Mouse (Mus musculus) lung, adult 2 months (tissue): ENCODE results near the gene Slc25a40. TPM values are rescaled to one million over a fixed set of nuclear protein-coding genes. Genes with fewer than 3 reads are reported as not detected.
A peak's percentile ranks its signal among the peaks of the same experiment; 100 is the strongest.

Experiments
- DNase-seq: peaks from one replicate; pipeline ENCODE4 v3.0.0; 2022
- H3K4me1 ChIP-seq: fragments of 200-500 bp; 2 replicates; pipeline ENCODE4 v1.6.1; 2011; ENCODE audit warnings: low read length; ENCODE audit not compliant: control insufficient read depth, insufficient read depth
- H3K4me3 ChIP-seq: fragments of 200-500 bp; replicated peaks from 2 replicates; pipeline ENCODE3; 2011; ENCODE audit warnings: low read depth, mild to moderate bottlenecking, control low read depth, low read length; ENCODE audit errors: extremely low read depth
- CTCF ChIP-seq: fragments of 200-500 bp; IDR thresholded peaks from 2 replicates; pipeline ENCODE4 v1.5.1; 2011; ENCODE audit warnings: mild to moderate bottlenecking, low read length, control low read depth; ENCODE audit not compliant: insufficient read depth
- POLR2A ChIP-seq: fragments of 200-500 bp; IDR thresholded peaks from 2 replicates; pipeline ENCODE4 v1.6.1; 2011; ENCODE audit warnings: low read depth, mild to moderate bottlenecking, control low read depth, low read length, borderline replicate concordance; ENCODE audit errors: extremely low read depth
- WGBS: fragments of 180-500 bp; shearing (Covaris S2); methylation state at CpG from one replicate; pipeline ENCODE4 v1.1.7; 2018; 5-methylcytosine and 5-hydroxymethylcytosine counted together
- polyA plus RNA-seq: library from polyadenylated mRNA; depleted of rRNA; stranded (reverse); fragments of >200 nt; gene quantifications from 2 replicates; pipeline ENCODE4 v1.2.3, GENCODE M21; 2012

Gene Slc25a40
- polyA plus RNA-seq, 1 experiment: 2.2 TPM

DNA sequence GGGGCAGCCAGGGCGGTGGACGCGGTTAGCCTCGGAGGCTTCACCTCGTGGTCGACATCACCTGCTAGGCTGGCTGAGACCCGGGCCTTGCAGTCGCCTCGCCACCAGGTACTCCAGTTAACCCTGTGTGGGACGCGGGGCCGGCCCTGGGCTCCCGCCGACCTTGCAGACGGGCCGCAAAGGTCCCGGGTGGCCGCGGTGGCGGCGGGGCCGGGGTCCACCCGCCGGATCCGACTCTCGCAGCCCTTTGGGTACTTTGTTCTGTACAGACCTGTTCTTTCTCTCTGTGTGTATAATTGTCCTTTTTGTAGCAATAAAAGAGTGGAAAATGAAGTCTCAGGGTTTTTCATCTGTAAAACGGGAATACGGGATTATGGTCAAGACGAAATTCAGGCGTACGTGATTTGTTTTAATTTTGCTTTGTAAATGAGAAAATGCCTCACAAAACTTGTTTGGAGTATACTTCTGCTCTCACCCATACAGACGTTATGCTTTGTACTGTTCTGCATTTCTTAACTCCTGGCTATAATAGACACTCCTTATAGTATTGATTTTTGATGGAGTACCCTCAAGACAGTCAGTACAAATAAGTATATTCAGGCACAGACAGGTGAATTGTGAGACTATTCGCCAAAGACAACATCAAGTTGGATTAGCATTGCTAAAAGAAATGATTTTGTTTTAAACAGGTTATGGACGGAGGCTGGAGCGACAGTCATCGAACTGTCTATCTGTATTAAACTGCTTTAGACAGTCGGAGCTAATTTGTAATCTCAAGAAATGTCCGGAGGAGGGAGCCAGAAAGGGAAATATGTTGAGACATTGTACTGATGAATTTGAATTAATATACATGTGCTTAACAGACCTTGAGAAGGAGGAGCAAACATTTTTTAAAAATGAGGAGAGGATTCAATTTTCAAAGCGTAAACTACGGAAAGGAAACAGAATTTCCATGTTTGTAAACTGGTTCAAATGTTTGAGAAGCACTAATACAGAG, 580 bp downstream of the Slc25a40 start:
- DNase-seq: no peak
- WGBS: 1% methylated on average over 40 of the region's 40 CpGs
- peak overlapping the region; percentile 76 for H3K4me3 ChIP-seq
- no peaks in the 10 kb centered on the region; the same call in 1 of the 2 replicates for H3K4me1 ChIP-seq
- no peak for TF ChIP-seq CTCF

DNA sequence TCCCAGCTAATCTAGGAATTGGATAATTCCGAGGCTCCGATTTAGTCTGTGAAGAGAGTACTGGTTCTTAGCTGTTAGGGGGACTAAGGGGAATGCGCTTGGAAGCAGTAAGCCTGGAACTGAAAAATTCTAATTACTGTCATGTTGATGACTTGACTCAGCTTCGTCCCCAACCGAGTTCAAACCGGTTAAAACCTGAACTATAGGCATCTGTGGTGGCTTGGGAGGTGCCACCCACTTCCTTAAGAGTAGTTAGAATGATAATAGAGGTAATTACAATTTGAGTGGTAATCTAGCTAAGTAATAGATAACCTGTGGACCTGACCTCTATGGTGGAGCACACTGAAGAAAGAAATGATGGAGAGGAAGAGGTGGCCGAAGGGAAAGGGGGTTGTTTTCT, 1.5 kb downstream of the Slc25a40 start:
- DNase-seq: no peak
- no peaks in the 10 kb centered on the region; the same call in 1 of the 2 replicates for H3K4me1 ChIP-seq
- TF ChIP-seq POLR2A (no peak), CTCF (no peak)
- no peak overlapping the region for H3K4me3 ChIP-seq
- 43% methylated on average over 7 of the region's 7 CpGs for WGBS

DNA sequence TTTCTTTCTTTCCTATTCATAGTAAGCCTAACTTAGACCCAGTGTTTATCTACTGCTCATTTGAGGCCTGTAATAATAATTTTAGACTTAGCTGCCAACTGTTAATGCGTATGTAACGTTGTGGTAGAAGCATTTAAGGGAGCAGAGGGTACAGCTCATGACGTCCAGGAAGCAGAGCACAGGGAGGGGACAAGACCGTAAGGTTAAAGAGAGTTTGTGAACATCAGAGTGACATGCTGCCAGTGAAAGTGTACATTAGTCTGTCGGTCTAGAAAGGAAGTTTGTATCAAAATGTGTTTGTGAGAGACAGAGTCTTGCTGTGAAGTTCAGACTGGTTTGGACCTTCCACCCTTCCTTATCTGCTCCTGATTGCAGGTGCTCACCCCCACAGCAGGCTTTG, 3.2 kb downstream of the Slc25a40 start:
- DNase-seq: no peak
- Histone ChIP-seq H3K4me3 (no peak overlapping the region), H3K4me1 (no peaks in the 10 kb centered on the region; the same call in 1 of the 2 replicates)
- TF ChIP-seq POLR2A (no peak), CTCF (no peak)
- 51% methylated on average over 5 of the region's 5 CpGs for WGBS

DNA sequence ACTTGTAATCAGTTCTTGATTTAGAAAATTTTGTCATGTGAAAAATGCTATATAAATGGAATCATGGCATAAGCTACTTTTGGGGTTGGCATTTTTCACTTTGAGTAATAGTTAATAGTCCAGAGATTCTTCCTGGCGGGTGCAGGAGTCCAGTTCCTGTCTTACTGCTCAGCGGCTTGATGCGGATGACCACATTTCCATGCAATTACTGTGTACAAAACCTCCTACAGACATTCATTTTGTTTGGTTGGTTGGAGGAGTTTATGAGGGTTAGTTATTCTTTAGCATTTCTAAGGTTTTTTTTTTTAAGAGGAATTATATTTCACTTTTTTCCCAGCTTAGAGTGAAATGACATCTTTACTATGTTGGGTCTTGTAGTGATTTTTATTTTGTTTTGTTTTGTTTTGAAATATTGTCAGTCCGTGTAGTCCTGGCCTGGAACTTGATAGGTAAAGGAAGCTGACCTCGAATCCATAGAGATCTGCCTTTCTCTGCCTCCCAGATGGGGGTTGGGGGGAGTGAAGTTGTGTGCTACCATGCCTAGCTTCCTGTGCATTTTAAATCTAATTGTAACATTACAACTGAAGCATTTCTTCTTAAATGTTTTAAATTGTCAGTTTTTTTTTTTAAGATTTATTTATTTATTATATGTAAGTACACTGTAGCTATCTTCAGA, 15.0 kb downstream of the Slc25a40 start:
- no peak for DNase-seq
- Histone ChIP-seq H3K4me1 (no peaks in the 10 kb centered on the region), H3K4me3 (no peak overlapping the region)
- 89% methylated on average over 5 of the region's 5 CpGs for WGBS
- TF ChIP-seq CTCF (no peak), POLR2A (no peak)

DNA sequence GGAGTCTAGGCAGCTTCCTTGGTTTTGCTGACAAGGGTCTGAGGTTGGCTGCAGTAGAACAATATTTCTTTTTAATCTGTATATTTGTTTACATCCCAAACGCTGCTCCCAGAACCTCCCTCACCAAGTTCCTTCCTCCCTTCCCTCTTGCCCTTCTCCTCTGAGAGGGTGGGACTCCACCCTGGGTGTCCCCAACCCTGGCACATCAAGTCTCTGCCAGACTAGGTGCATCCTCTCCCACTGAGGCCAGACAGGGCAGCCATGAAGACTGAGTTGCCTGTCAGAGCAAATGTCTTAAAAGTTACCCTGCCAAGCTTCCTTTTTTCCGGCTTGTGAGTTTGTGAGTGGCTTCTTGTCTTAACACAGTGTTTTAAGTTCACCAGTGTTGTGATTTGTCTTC, 16.4 kb downstream of the Slc25a40 start:
- H3K4me1 ChIP-seq: no peaks in the 10 kb centered on the region
- H3K4me3 ChIP-seq: no peak overlapping the region
- WGBS: 44% methylated on average over 2 of the region's 2 CpGs
- DNase-seq: no peak
- no peak for TF ChIP-seq POLR2A
- no peak for TF ChIP-seq CTCF

DNA sequence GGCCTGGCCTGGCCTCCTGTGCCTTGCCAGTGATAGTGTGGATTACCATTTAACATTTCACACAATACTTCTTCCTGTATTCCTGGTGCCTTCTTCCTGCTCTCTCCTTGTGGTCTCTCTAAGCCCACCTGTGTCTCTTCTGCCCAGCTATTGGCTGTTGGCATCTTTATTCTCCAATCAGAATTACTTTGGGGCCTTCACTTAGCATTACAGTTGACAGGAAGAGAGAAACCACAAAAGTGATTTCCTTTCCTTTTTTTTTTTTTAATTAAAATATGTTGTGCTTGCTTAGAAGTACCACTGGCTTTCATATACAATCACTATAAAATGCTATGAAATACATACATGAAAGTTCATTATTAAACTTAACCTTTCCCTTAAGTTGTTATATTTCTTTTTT, 32.9 kb downstream of the Slc25a40 start:
- H3K4me3 ChIP-seq: no peak overlapping the region
- no peaks in the 10 kb centered on the region; the same call in 1 of the 2 replicates for H3K4me1 ChIP-seq
- no peak for DNase-seq
- TF ChIP-seq CTCF: no peak
- no peak for TF ChIP-seq POLR2A

DNA sequence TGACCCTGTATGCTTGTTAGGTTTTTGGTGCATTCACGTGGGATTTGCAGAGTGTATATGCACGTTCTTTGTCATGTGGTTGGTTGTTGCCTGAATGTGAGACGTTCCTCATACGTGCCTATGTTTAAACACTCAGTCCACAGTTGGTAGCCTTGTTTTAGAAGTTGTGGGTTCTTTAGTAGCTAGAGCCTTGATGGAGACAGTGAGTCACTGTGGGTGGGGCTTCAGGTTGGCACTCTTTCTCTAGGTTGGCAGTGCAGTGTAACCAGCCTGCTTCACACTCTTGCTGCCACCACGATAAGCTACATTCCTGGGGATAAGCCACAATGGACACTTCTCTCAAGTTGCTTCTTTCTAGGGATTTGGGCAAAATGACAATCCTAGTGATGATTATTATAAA, 33.9 kb downstream of the Slc25a40 start:
- DNase-seq: no peak
- 61% methylated on average over 5 of the region's 5 CpGs for WGBS
- no peaks in the 10 kb centered on the region; the same call in 1 of the 2 replicates for H3K4me1 ChIP-seq
- TF ChIP-seq POLR2A (no peak), CTCF (no peak)
- H3K4me3 ChIP-seq: no peak overlapping the region

DNA sequence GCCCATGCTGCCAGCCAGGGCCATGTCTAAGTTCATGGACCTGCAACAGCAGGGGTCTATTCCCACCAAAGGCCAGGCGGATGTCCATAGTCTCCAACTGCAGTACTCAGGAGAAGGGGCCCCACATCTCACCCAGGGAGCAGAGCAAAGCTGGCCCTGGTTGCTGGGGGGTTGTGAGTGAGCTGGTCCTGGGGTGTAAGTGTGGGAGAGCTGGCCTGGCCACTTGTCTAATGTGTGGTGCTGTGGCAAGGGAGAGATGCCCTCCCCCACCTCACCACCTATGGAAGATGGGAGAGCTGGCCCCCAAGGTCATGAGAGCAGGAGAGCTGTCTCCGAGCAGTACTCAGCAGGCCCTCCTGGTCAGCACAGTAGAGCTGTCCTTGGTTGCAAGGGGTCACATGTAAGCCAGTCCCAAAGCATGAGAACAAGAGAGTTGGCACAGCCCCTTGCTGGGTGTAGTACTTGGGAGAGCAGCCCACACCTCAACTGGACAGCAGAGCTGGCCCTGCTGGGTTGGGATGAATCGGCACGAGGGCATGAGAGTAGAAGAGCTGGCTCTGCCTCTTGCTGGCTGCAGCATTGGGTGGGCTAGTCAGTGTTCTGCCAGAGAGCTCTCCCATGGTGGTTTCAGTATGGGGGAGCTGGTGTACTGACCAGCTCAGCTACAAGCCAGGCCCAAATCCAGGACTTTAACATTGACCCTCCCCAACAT, 65.5 kb downstream of the Slc25a40 start:
- 66% methylated on average over 4 of the region's 4 CpGs for WGBS
- TF ChIP-seq POLR2A: no peak
- TF ChIP-seq CTCF: no peak
- Histone ChIP-seq H3K4me1 (no peaks in the 10 kb centered on the region), H3K4me3 (no peak overlapping the region)
- DNase-seq: no peak

DNA sequence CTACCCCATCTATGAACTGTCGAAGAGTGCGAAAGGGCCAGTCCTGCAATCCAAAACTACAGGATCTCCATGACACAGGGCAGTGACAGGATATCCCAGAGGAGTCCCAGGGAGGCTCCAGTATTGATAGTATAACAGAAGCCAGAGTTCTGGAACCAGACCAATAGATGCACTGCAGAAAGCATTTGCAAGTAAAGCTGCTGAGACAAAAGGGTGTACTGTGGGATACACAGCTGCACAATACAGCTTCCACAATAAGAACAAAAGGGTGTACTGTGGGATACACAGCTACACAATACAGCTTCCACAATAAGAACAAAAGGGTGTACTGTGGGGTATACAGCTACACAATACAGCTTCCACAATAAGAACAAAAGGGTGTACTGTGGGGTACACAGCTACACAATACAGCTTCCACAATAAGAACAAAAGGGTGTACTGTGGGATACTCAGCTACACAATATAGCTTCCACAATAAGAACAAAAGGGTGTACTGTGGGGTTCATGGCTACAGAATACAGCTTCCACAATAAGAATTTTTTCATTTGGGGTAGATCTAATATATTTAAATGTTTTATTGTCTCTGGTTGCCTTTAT, 66.1 kb downstream of the Slc25a40 start:
- WGBS: 86% methylated on average over 2 of the region's 2 CpGs
- no peak for DNase-seq
- H3K4me3 ChIP-seq: no peak overlapping the region
- TF ChIP-seq POLR2A (no peak), CTCF (no peak)
- no peaks in the 10 kb centered on the region for H3K4me1 ChIP-seq
